Mouse (Mus musculus) hindbrain, embryonic 13.5 days (tissue): ENCODE measurements around the gene Arg2. TPM values are rescaled to one million over a fixed set of nuclear protein-coding genes. Genes with fewer than 3 reads are reported as not detected.

Experiments
- ATAC-seq: fragments of 200-750 bp; cut with Nextera tagmentation; 2 replicates; pipeline ENCODE4 v1.8.0; 2017; ENCODE audit warnings: moderate TSS enrichment; ENCODE audit not compliant: low FRiP score
- H3K27ac ChIP-seq: fragments of 300-500 bp; sonication (generic); 2 replicates; pipeline ENCODE4 v1.5.1; 2015; ENCODE audit warnings: inconsistent platforms, mild to moderate bottlenecking, moderate library complexity
- H3K27me3 ChIP-seq: fragments of 300-500 bp; sonication (generic); 2 replicates; pipeline ENCODE4 v1.6.1; 2015; ENCODE audit warnings: mild to moderate bottlenecking, inconsistent platforms
- H3K36me3 ChIP-seq: fragments of 300-500 bp; sonication (generic); 2 replicates; pipeline ENCODE4 v1.6.1; 2015; ENCODE audit warnings: mild to moderate bottlenecking, inconsistent platforms
- H3K4me1 ChIP-seq: fragments of 300-500 bp; sonication (generic); replicated peaks from 2 replicates; pipeline ENCODE4 v1.6.1; 2015; ENCODE audit warnings: inconsistent platforms
- H3K4me2 ChIP-seq: fragments of 300-500 bp; sonication (generic); 2 replicates; pipeline ENCODE4 v1.6.1; 2015; ENCODE audit warnings: inconsistent platforms, mild to moderate bottlenecking, moderate library complexity
- H3K4me3 ChIP-seq: fragments of 300-500 bp; sonication (generic); 2 replicates; pipeline ENCODE4 v1.5.1; 2015; ENCODE audit warnings: mild to moderate bottlenecking, inconsistent platforms
- H3K9ac ChIP-seq: fragments of 300-500 bp; sonication (generic); 2 replicates; pipeline ENCODE4 v1.6.1; 2015; ENCODE audit warnings: mild to moderate bottlenecking, inconsistent platforms
- H3K9me3 ChIP-seq: fragments of 300-500 bp; sonication (generic); 2 replicates; pipeline ENCODE4 v1.6.1; 2016; ENCODE audit warnings: inconsistent platforms
- WGBS: fragments of 180-500 bp; shearing (Covaris S2); methylation state at CpG from one replicate; pipeline ENCODE4 v1.1.7; 2015; 5-methylcytosine and 5-hydroxymethylcytosine counted together
- polyA plus RNA-seq: library from polyadenylated mRNA; unstranded; fragments of >200 nt; fragmentation: Nextera tagmentation; extraction: Ambion mirVana; gene quantifications from 2 replicates; pipeline ENCODE4 v1.2.1, GENCODE M21; 2015

The Arg2 gene
- 37.3 and 41.0 TPM in 2 replicates for polyA plus RNA-seq

GRCm38 (mm10) chr12:79130299-79131177 is at the start of gene Arg2:
Arg2 (plus strand) TSS chr12:79130777.
- peaks cover 3% of the 10 kb centered on the region; the same call in 1 of the 2 replicates for H3K36me3 ChIP-seq
- ATAC-seq: peak; percentile 98
- WGBS: under 1% methylated on average over 45 of the region's 47 CpGs
- H3K27me3 ChIP-seq: peaks cover 38% of the 10 kb centered on the region
- peak within 1 kb of the TSS; percentile 72 for H3K9ac ChIP-seq
- peak within 1 kb of the TSS; percentile 89 for H3K4me2 ChIP-seq
- peaks cover 26% of the 10 kb centered on the region for H3K4me1 ChIP-seq
- peak within 1 kb of the TSS; percentile 58 for H3K4me3 ChIP-seq
- peak within 1 kb of the TSS; percentile 63 for H3K27ac ChIP-seq
- no peaks in the 10 kb centered on the region for H3K9me3 ChIP-seq

DNA sequence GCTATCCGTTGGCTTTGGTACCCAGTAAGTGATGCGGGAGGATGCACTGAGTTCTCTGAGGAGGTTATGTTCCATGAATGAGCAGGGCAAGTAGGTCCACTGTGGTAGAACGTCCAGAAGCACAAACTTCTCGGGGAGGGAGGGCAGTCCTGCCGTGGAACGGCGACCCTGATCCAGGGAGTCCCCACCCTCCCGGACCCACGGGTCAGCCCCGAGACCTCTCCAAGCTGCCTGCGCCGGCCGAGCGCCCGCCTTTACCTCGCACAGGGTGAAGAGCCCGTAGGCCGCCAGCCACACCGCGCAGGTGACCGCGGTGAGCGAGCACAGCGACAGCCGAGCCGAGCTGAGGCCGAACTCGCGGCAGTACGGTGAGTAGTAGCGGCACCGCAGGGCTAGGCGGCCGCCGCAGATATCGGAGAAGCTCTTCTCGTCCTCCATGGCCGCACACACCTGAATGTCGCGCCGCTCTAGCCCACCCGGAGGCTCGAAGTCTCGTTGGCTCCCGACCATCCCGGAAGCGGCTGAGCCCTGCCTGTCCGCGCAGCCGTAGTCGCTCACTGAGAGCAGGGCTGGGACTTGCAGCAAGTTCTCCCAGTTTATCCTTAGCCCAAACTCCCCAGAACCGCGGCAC is 41.3 kb upstream of the Arg2 start, which contains the start of gene Pigh:
TSS of gene Pigh (minus strand) at position 470 of the 631 bp plus-strand sequence.
- H3K9ac ChIP-seq: peak within 1 kb of the TSS; percentile 95
- WGBS: under 1% methylated on average over 53 of the region's 53 CpGs

GRCm38 (mm10) chr12:79092569-79092968 is 38.0 kb upstream of the Arg2 start:
- Histone ChIP-seq H3K4me3 (no peak overlapping the region), H3K9me3 (no peaks in the 10 kb centered on the region), H3K27ac (no peak overlapping the region), H3K4me1 (peaks cover 11% of the 10 kb centered on the region; the same call in 1 of the 2 replicates), H3K4me2 (no peak overlapping the region), H3K27me3 (no peaks in the 10 kb centered on the region), H3K36me3 (no peaks in the 10 kb centered on the region), H3K9ac (no peak overlapping the region)
- ATAC-seq: no peak
- WGBS: 49% methylated on average over 4 of the region's 4 CpGs

More for the DNA sequence above, 41.3 kb upstream of the Arg2 start, which contains the start of gene Pigh:
- H3K27me3 ChIP-seq: no peaks in the 10 kb centered on the region
- H3K9me3 ChIP-seq: no peaks in the 10 kb centered on the region
- H3K4me1 ChIP-seq: peaks cover 15% of the 10 kb centered on the region; the same call in 1 of the 2 replicates
- peaks cover 12% of the 10 kb centered on the region; the same call in 1 of the 2 replicates for H3K36me3 ChIP-seq
- H3K4me2 ChIP-seq: peak within 1 kb of the TSS; percentile 69
- ATAC-seq: peak; percentile 98
- peak within 1 kb of the TSS; percentile 89 for H3K4me3 ChIP-seq
- peak within 1 kb of the TSS; percentile 79 for H3K27ac ChIP-seq

DNA sequence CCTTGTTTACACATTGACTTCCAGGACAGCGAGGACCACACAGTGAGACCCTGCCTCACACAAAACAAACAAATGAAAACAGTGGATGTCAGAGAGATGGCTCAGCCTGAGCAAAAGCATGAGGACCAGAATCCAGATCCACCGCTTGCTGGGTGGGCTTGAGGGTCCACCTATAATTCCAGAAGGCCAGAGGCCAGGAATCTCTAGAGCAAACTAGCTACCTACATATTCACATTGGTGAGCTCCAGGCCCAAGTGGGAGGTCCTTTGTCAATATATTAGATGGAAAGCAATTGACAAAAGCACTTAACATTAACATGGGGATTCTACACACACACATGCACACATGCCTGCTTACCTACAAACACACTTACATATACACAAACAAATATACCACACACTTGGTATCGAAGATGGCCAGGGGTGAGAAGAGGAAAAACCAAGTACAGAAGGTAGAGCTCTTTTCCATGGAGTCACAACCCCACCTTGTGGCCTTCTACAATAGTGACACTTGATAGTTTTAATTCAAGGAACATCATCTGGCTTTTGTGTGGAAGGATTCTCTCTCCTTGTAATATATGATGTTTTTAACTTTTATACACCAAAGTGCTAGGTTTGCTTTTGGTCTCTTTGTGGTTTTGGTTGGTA is 33.3 kb upstream of the Arg2 start:
- Histone ChIP-seq H3K4me1 (no peaks in the 10 kb centered on the region), H3K27ac (no peak overlapping the region), H3K27me3 (no peaks in the 10 kb centered on the region), H3K36me3 (no peaks in the 10 kb centered on the region), H3K4me2 (no peak overlapping the region), H3K9me3 (no peaks in the 10 kb centered on the region), H3K4me3 (no peak overlapping the region), H3K9ac (no peak overlapping the region)
- no peak for ATAC-seq
- 63% methylated on average over 3 of the region's 3 CpGs for WGBS

- Histone ChIP-seq H3K4me3 (no peak overlapping the region), H3K9ac (no peak overlapping the region), H3K36me3 (no peaks in the 10 kb centered on the region), H3K4me2 (no peak overlapping the region), H3K27ac (no peak overlapping the region), H3K4me1 (no peaks in the 10 kb centered on the region), H3K27me3 (no peaks in the 10 kb centered on the region), H3K9me3 (no peaks in the 10 kb centered on the region)
- 91% methylated on average over 3 of the region's 3 CpGs for WGBS
- ATAC-seq: no peak
These were observed 26.8 kb upstream of the Arg2 start for GRCm38 (mm10) chr12:79103773-79104172.

DNA sequence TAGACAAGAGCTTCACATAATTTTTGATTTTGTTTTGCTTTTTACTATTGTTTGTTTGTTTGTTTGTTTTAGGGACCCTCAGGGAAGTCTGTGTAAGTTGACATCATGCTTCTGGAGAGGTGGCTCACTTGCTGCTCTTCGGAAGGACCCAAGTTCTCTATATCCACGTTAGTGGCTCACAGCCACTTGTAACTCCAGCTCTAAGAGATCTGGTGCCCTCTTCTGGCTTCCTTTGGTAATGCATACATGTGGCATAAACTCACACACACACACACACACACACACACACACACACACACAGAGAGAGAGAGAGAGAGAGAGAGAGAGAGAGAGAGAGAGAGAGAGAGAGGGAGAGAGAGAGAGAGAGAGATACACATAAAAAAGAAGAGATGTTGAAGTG is 26.0 kb upstream of the Arg2 start:
- H3K4me3 ChIP-seq: no peak overlapping the region
- no peaks in the 10 kb centered on the region for H3K4me1 ChIP-seq
- H3K9ac ChIP-seq: no peak overlapping the region
- ATAC-seq: no peak
- WGBS: 73% methylated on average over 2 of the region's 2 CpGs
- H3K9me3 ChIP-seq: no peaks in the 10 kb centered on the region
- no peaks in the 10 kb centered on the region for H3K27me3 ChIP-seq
- no peaks in the 10 kb centered on the region for H3K36me3 ChIP-seq
- H3K4me2 ChIP-seq: no peak overlapping the region
- no peak overlapping the region for H3K27ac ChIP-seq

DNA sequence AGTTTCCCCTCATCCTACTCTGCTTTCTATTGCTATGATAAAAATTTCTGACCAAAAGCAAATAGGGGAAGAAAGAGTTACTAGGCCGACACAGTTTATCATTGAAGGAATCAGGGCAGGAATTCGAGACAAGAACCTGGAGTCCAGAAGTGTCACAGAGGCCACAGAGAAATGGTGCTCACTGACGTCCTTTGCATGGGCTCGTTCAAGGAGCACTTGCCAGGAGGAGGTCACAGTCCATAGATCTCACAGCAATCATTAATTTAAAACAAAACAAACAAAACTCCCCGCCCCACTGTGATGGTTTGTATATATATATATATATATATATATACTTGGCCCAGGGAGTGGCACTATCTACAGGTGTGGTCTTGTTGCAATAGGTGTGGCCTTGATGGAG is 25.3 kb upstream of the Arg2 start:
- Histone ChIP-seq H3K9me3 (no peaks in the 10 kb centered on the region), H3K4me3 (no peak overlapping the region), H3K9ac (no peak overlapping the region), H3K27me3 (no peaks in the 10 kb centered on the region), H3K4me2 (no peak overlapping the region), H3K36me3 (no peaks in the 10 kb centered on the region), H3K27ac (no peak overlapping the region), H3K4me1 (no peaks in the 10 kb centered on the region)
- ATAC-seq: no peak
- WGBS: 84% methylated on average over 5 of the region's 5 CpGs

- no peak overlapping the region for H3K4me3 ChIP-seq
- H3K27ac ChIP-seq: no peak overlapping the region
- ATAC-seq: no peak
- H3K36me3 ChIP-seq: no peaks in the 10 kb centered on the region
- H3K27me3 ChIP-seq: no peaks in the 10 kb centered on the region
- H3K9me3 ChIP-seq: no peaks in the 10 kb centered on the region
- no peaks in the 10 kb centered on the region for H3K4me1 ChIP-seq
- H3K9ac ChIP-seq: no peak overlapping the region
- H3K4me2 ChIP-seq: no peak overlapping the region
- 92% methylated on average over 4 of the region's 4 CpGs for WGBS
These were observed 11.6 kb upstream of the Arg2 start for GRCm38 (mm10) chr12:79118991-79119390.

DNA sequence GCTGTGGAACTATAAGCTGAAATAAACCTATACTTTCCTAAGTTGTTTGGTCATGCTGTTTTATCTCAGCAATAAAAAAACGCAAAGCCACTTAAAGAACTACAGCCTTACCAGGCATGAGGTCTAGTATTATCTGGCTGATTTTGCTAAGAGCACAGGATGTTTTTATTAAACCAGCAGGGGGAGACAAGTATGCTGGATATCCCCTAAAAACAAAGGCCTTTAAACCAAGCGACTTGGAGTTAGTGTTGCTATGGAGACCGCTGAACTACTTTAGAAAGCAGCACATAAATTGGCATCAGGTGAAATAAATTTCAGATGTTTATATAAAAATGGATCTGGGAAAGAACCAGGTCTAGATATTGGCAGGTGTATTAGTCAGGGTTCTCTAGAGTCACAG is 7.8 kb upstream of the Arg2 start:
- Histone ChIP-seq H3K9me3 (no peaks in the 10 kb centered on the region), H3K9ac (no peak overlapping the region), H3K4me1 (no peaks in the 10 kb centered on the region), H3K36me3 (no peaks in the 10 kb centered on the region), H3K27me3 (no peaks in the 10 kb centered on the region), H3K27ac (no peak overlapping the region), H3K4me2 (no peak overlapping the region), H3K4me3 (no peak overlapping the region)
- 35% methylated on average over 3 of the region's 3 CpGs for WGBS
- no peak for ATAC-seq

GRCm38 (mm10) chr12:79131178-79131675 is 650 bp downstream of the Arg2 start:
- peaks cover 38% of the 10 kb centered on the region for H3K27me3 ChIP-seq
- WGBS: 1% methylated on average over 22 of the region's 22 CpGs
- H3K9ac ChIP-seq: peak overlapping the region; percentile 72
- peak overlapping the region; percentile 63 for H3K27ac ChIP-seq
- peaks cover 3% of the 10 kb centered on the region; the same call in 1 of the 2 replicates for H3K36me3 ChIP-seq
- ATAC-seq: peak; percentile 13; the same call in 1 of the 2 replicates
- peaks cover 26% of the 10 kb centered on the region for H3K4me1 ChIP-seq
- peak overlapping the region; percentile 89 for H3K4me2 ChIP-seq
- no peaks in the 10 kb centered on the region for H3K9me3 ChIP-seq
- H3K4me3 ChIP-seq: peak overlapping the region; percentile 58

DNA sequence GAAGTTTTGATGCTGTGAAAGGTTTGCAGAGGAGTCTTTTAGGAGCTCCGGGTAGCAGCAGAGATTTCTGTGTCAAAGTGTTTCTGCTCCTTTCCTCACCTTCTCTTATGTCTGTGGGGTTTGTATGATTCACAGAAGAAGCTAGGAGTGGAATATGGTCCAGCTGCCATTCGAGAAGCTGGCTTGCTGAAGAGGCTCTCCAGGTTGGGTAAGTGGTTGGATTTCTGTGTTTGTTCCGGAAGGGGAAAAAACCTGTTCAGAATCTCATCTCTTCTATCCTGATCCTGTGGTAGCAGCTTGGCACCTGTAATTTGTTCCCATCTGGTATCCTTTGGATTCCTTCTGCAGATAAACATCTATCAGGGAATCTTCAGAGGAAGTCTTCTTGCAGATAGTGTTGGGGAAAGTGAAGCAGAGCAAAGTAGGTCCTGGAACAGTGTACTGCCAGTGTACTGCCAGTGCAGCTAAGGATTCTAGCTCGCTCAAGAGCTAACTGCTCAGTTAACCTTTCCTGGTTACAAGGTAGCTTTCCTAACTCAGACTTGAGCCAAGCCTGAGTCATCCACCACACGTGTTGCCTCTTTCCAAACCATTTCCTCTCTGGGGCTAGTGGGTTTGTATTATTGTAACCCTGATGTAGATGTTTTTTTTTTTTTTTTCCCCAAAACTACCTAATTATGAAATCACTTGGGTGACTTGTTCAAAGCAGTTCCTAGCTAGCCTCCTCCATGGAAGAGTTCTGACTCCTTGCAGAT is 1.3 kb downstream of the Arg2 start:
- Histone ChIP-seq H3K27me3 (peaks cover 38% of the 10 kb centered on the region), H3K4me1 (peaks cover 26% of the 10 kb centered on the region), H3K9me3 (no peaks in the 10 kb centered on the region), H3K36me3 (peaks cover 3% of the 10 kb centered on the region; the same call in 1 of the 2 replicates), H3K27ac (no peak overlapping the region), H3K4me2 (peak overlapping the region; percentile 89), H3K9ac (peak overlapping the region; percentile 72), H3K4me3 (peak overlapping the region; percentile 58)
- WGBS: 27% methylated on average over 5 of the region's 5 CpGs
- no peak for ATAC-seq
